Mouse (Mus musculus) liver, postnatal 0 days (tissue): ENCODE measurements around the gene Ifna9.
A peak's percentile ranks its signal among the peaks of the same experiment; 100 is the strongest.

Source experiments
- CTCF ChIP-seq: sonication (generic); IDR thresholded peaks from 2 replicates; pipeline ENCODE4 v1.5.1; 2016; ENCODE audit warnings: antibody characterized with exemption, low read depth
- EP300 ChIP-seq: IDR thresholded peaks from 2 replicates; pipeline ENCODE4 v1.6.1; 2016; ENCODE audit warnings: antibody characterized with exemption, low read depth, mild to moderate bottlenecking

DNA sequence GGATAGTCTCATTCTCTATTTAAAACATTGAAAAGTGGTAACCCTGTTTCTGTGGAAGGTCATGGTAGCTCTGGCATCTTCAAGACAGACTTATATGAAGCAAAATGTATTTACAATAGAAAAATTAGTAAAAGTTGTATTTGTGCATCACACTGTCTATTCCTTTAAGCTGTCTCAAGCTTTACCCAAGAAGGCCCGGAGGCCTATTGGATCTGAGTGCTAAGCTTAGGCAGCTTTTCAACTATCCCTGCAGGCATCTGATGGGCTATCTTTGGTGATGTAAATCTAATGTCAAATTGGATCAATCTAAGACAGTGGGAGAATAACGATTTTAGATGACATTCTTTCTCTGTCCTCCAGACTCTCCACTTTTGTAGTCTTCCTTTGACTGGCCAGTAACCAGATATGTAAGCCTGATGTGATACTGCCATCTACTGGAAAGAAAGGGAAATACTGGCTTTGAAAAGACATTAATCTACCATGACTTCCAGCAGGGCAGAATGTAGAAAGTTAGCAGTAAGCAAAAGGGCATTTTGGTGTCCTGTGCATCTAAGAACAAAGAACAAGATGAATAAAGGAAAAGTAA is 48.4 kb downstream of the Ifna9 start:
- peak; percentile 93 for TF ChIP-seq CTCF
- no peak for TF ChIP-seq EP300
